Mouse (Mus musculus) erythroblast, adult 5-6 weeks (primary cell): ENCODE data around the gene Rnf166. TPM values are rescaled to one million over a fixed set of nuclear protein-coding genes. Genes with fewer than 3 reads are reported as not detected.

Experiments
- ATAC-seq: replicated peaks from 2 replicates; pipeline ENCODE4 v1.8.0; 2016; ENCODE audit warnings: moderate number of reproducible peaks, mild to moderate bottlenecking, moderate TSS enrichment, inconsistent platforms; ENCODE audit not compliant: poor library complexity, low FRiP score, severe bottlenecking
- total RNA-seq, 2 experiments: library from RNA; stranded (forward) in 1 of 2; stranded (reverse) in 1 of 2; fragments of 150-400 nt in 1 of 2; fragments of 200-764, 138-1000 nt in 1 of 2; gene quantifications; 2 replicates each; pipeline versions ENCODE4 v1.2.3 to v1.2.4; 2015 to 2017; ENCODE audit warnings: low replicate concordance in 2 of 2

Gene Rnf166
- total RNA-seq, 2 experiments from 2014 or later: 8.1 to 12.9 TPM

- peak; percentile 91 for ATAC-seq
Measured at GRCm38 (mm10) chr8:122443262-122444006, 32.4 kb downstream of the Rnf166 start, which contains the start of gene Mvd. TSS of gene Mvd (minus strand) at chr8:122443422.

GRCm38 (mm10) chr8:122442781-122443180 is 33.1 kb downstream of the Rnf166 start:
- peak; percentile 1; the same call in 1 of the 2 replicates for ATAC-seq

- ATAC-seq: no peak
Measured at GRCm38 (mm10) chr8:122442356-122442755, 33.5 kb downstream of the Rnf166 start.

- ATAC-seq: no peak
Measured at GRCm38 (mm10) chr8:122441326-122441725, 34.5 kb downstream of the Rnf166 start.

GRCm38 (mm10) chr8:122439336-122439735 is 36.5 kb downstream of the Rnf166 start:
- no peak for ATAC-seq

GRCm38 (mm10) chr8:122437708-122438331 is 38.0 kb downstream of the Rnf166 start:
- no peak for ATAC-seq

- no peak for ATAC-seq
Measured at GRCm38 (mm10) chr8:122436586-122437125, 39.2 kb downstream of the Rnf166 start.

- no peak for ATAC-seq
Measured at GRCm38 (mm10) chr8:122436146-122436545, 39.7 kb downstream of the Rnf166 start.

GRCm38 (mm10) chr8:122435375-122435774 is 40.5 kb downstream of the Rnf166 start:
- ATAC-seq: no peak

GRCm38 (mm10) chr8:122433269-122433905 is 42.5 kb downstream of the Rnf166 start:
- ATAC-seq: no peak

GRCm38 (mm10) chr8:122432443-122433268 is 43.2 kb downstream of the Rnf166 start, which contains the start of gene Cyba:
TSS of gene Cyba (minus strand) at chr8:122432930.
- ATAC-seq: no peak

- ATAC-seq: no peak
Measured at GRCm38 (mm10) chr8:122431694-122432442, 44.0 kb downstream of the Rnf166 start.

- ATAC-seq: no peak
Measured at GRCm38 (mm10) chr8:122430646-122431045, 45.2 kb downstream of the Rnf166 start.

GRCm38 (mm10) chr8:122430058-122430636 is 45.7 kb downstream of the Rnf166 start:
- ATAC-seq: no peak

- ATAC-seq: no peak
Measured at GRCm38 (mm10) chr8:122428163-122428562, 47.7 kb downstream of the Rnf166 start.

GRCm38 (mm10) chr8:122427607-122428006 is 48.3 kb downstream of the Rnf166 start:
- no peak for ATAC-seq

GRCm38 (mm10) chr8:122426145-122426544 is 49.7 kb downstream of the Rnf166 start:
- ATAC-seq: no peak

- ATAC-seq: no peak
Measured at GRCm38 (mm10) chr8:122423659-122424058, 52.2 kb downstream of the Rnf166 start.

- no peak for ATAC-seq
Measured at GRCm38 (mm10) chr8:122423217-122423616, 52.6 kb downstream of the Rnf166 start.
